Mouse (Mus musculus) stomach, postnatal 0 days (tissue): Measurements from ENCODE around the gene Rangap1.

ENCODE experiments used
- CTCF ChIP-seq: IDR thresholded peaks from 2 replicates; pipeline ENCODE4 v1.5.1; 2016; ENCODE audit warnings: antibody characterized with exemption, low read depth, mild to moderate bottlenecking, moderate library complexity
- EP300 ChIP-seq: optimal IDR thresholded peaks from 2 replicates; pipeline ENCODE3; 2016; ENCODE audit warnings: antibody characterized with exemption

DNA sequence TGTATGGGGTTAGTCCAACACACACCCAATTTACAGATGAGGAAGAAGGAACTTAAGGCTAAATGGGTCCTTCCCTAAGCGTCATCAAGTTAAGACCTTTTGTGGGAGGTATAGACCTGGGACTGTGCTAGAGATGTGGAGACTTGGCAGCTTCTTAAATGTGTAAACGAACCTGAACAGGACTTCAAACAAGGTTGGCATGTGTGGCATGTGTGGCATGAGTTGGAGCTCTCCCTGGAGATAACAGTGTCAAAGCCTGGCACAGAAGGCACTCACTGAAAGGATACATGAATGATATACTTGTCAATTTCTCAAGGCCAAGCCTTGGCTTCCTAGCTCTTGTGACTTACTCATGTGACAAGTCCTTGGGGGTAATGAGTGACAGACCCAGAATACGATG is 6.0 kb downstream of the Rangap1 start:
- TF ChIP-seq CTCF (no peak), EP300 (no peak)
